14 mouse cellular contexts compared by ENCODE assay signal in the genomic region with DNA sequence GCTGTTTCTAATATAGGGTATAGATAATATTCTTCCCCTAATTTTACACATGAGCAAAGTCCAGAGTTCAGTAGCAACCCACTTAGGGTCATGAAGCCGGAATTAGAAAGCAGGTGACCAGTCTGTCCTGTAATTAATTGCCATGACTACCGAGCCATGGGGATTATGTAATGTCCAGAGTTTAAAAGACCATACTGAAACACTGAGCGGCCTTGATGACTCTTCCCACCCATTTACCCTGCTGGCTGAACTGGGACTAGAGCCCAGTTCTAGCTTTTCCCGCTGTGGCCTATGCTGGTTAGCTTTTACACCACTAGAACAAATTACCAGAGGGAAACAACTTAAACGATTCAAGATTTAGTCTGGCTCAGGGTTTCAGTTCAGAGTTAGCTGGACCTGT.
A peak's percentile ranks its signal among the peaks of the same experiment; 100 is the strongest.
DNase-seq lines count a peak whose midpoint lies in the region; ATAC-seq and TF ChIP-seq lines count a peak whose summit lies in the region.
"Had no signal": no experiment of that assay in that cellular context is flagged by ENCODE, and none has a peak within 500 bp of the region (broad histone marks: within the 10 kb centered on the region; RNA-seq: fewer than 3 reads in every experiment).

No protein-coding gene starts in this region.

- H3K9me3 ChIP-seq in kidney, embryonic 16.5 days (ENCODE audit: low read length) = no peaks in the 10 kb centered on the region
- H3K9me3 ChIP-seq: heart, embryonic 10.5 days had no signal

- H3K4me1 ChIP-seq in kidney, embryonic 16.5 days (ENCODE audit: insufficient read depth, low read length) = peaks cover 14% of the 10 kb centered on the region
- H3K4me1 ChIP-seq: heart, embryonic 10.5 days; megakaryocyte, embryonic 14.5 days had no signal

- H3K36me3 ChIP-seq in kidney, embryonic 16.5 days (ENCODE audit: insufficient read depth, low read length) = no peaks in the 10 kb centered on the region
- H3K36me3 ChIP-seq: G1E; heart, embryonic 10.5 days had no signal

- H3K27ac ChIP-seq in kidney, embryonic 16.5 days (ENCODE audit: low read length) = no peak overlapping the region
- no peak overlapping the region for H3K27ac ChIP-seq in left cerebral cortex, adult 2 months
- H3K27ac ChIP-seq: heart, embryonic 10.5 days had no signal

- no peak overlapping the region for H3K9ac ChIP-seq in kidney, embryonic 16.5 days (replicated peaks; ENCODE audit: low read length)
- H3K9ac ChIP-seq: liver, postnatal 0 days had no signal

- intact Hi-C loops in left cerebral cortex, adult 2 months (cut with DNase I) = no loop called here

- no peak overlapping the region for H3K4me3 ChIP-seq in kidney, embryonic 16.5 days (ENCODE audit: low read length)
- H3K4me3 ChIP-seq in left cerebral cortex, adult 2 months = no peak overlapping the region
- H3K4me3 ChIP-seq: heart, embryonic 10.5 days; megakaryocyte, embryonic 14.5 days had no signal

- no peak for TF ChIP-seq CTCF in left cerebral cortex, adult 2 months (IDR thresholded peaks at IDR 0.05)

- no peak overlapping the region for H3K4me2 ChIP-seq in kidney, embryonic 16.5 days (replicated peaks; ENCODE audit: low read depth, low read length)

- peak; percentile 78 for DNase-seq in kidney, adult 11 months
- peak; percentile 48 for DNase-seq in adrenal gland, postnatal 14 days
- DNase-seq in cerebellum, adult 9-11 months = peak; percentile 56
- DNase-seq in kidney, postnatal 25 days = peak; percentile 46 to 73
- no peak for DNase-seq in left cerebral cortex, adult 2 months (ENCODE audit: extremely low spot score in 1 of 2, low spot score in 2 of 2)
- no peak for DNase-seq in frontal cortex, adult 2 months (ENCODE audit: extremely low spot score in 1 of 2, low spot score in 1 of 2)
- no peak for DNase-seq in spleen, adult 18-20 months
- DNase-seq: B cell, adult 2 months; liver, postnatal 0 days; thymus, postnatal 25 days had no signal

- 64% methylated on average over 5 of the region's 5 CpGs for WGBS in kidney, embryonic 16.5 days

- no peak for ATAC-seq in kidney, embryonic 16.5 days (ENCODE audit: low FRiP score, low TSS enrichment)
- ATAC-seq: liver, postnatal 0 days had no signal

- H3K27me3 ChIP-seq in kidney, embryonic 16.5 days (ENCODE audit: insufficient read depth, low read length) = no peaks in the 10 kb centered on the region
- H3K27me3 ChIP-seq: megakaryocyte, embryonic 14.5 days had no signal

Comparison
In these comparisons a context has a peak if more than half of its experiments do, and no peak if none do; other contexts are left out.
1. DNase-seq: peak in kidney, adult 11 months (single experiment), adrenal gland, postnatal 14 days (single experiment), cerebellum, adult 9-11 months (single experiment) and kidney, postnatal 25 days (2 of 2); none in left cerebral cortex, adult 2 months (0 of 2), frontal cortex, adult 2 months (0 of 2) and spleen, adult 18-20 months (0 of 2).